Mouse (Mus musculus): ENCODE measurements around the gene 4933407L21Rik. TPM values are rescaled to one million over a fixed set of nuclear protein-coding genes. Genes with fewer than 3 reads are reported as not detected.

4933407L21Rik gene
- 1 to 10 TPM; 6.3 to 7.8 TPM for total RNA-seq (2021)

DNA sequence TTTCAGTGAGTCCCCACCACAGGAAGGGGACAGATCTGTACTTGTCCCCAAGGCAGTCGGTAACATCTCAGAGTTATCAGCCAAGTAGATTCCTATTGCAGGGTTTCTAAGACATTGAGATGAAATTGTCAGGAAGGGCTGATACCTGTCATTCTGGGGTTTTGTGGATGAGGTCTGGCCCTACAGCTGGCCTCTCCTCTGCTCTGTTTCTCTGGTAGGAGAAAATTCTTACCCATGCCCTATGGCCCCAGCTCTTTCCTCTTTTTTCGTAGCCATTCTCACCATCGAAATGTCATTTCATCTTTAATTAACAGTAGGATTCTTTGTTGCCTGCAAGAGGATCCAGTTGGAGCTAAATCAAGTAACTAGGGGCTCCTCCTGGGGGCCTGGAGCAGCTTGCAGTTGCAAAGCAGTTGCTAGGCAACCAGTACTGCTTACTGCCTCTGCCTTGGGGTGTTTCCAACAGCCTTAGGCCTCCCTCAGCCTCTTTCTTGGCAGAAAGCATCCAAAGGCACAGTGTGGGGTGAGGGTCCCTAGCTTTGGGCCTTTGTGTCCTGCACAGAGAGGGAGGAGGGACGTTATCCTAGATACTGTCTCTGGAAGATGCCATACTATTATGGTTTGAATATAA, at the start of gene 4933407L21Rik:
Gene 4933407L21Rik, plus strand, starts transcription at position 427 of the 631 bp plus-strand sequence.
- intact Hi-C loops (cut with DNase I), result no loop called here
- peak; percentile 76 to 88 for DNase-seq (ENCODE audit: extremely low spot score in 1 of 2, low spot score in 2 of 2)

DNA sequence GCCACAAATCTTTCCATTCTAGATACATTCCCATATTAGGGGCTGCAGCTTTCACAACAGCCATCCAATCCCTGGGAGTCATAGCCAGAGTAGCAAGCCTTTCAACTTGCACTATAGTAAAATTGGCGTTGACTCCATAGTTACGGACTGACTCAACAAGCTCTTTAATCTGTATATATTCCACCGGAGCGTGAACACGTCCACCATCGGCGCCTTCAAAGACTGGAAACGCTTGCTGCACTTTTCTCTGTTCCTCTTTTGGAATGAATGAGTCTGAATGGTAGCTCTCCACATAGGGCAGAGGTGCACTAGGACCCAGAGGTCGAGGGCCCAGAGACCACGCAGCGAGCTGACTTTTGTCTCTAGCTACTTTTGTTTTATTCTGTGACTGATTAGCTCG, 46.3 kb upstream of the 4933407L21Rik start:
- intact Hi-C loops (cut with DNase I), result no loop called here

DNA sequence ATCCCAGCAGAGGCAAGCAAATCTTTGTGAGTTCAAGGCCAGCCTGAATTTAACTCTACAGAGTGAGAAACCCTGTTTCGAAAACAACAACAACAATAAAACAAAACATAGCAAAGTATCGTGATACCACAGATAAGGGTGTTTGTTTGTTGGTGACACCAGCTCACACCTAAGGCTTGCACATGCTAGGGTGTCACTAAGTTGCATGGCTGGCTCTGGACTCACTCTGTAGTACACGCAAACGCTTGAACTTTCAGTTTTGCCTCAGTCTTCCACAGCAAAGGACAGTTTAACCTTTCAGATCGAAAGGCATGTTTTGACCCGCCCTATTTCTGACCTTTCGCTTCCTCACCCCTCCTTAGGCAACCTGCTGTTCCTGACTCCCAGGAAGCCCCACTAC, 41.1 kb upstream of the 4933407L21Rik start:
- intact Hi-C loops (cut with DNase I), result no loop called here
- DNase-seq (ENCODE audit: extremely low spot score in 1 of 2, low spot score in 2 of 2), result no peak

More for the DNA sequence above, 46.3 kb upstream of the 4933407L21Rik start:
- DNase-seq (ENCODE audit: extremely low spot score in 1 of 2, low spot score in 2 of 2), result no peak

DNA sequence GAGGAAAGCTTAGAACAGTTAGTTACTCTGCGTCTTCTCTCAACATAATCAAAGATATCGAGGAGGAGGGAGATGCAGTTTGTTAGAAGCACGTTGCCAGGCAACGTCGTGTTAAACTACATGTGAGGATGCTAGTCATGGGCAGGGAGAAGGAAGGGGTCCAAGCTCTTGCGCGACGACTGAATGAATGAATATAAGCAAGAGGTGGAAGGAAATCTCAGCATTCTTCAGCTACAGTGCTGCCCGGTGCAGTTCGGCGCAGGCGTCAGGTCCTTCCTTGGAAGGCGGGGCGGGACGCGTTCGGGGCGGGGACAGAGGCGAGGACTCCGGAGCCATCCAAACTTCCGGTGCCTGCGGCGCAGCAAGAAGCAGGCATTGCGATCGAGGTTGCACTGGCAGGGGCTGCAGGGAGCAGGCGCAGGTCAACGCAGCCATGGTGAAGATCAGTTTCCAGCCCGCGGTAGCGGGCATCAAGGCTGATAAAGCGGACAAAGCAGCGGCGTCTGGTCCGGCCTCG, 34.0 kb upstream of the 4933407L21Rik start, which contains the start of gene Itm2c:
Gene Itm2c, plus strand, starts transcription at position 51 of the 517 bp plus-strand sequence.
- peak; percentile 87 to 95 for DNase-seq (ENCODE audit: extremely low spot score in 1 of 2, low spot score in 2 of 2)
- intact Hi-C loops (cut with DNase I), result loop anchor here (2.0 kb wide), 1 partner anchor 41 kb away; no protein-coding TSS in a partner anchor

DNA sequence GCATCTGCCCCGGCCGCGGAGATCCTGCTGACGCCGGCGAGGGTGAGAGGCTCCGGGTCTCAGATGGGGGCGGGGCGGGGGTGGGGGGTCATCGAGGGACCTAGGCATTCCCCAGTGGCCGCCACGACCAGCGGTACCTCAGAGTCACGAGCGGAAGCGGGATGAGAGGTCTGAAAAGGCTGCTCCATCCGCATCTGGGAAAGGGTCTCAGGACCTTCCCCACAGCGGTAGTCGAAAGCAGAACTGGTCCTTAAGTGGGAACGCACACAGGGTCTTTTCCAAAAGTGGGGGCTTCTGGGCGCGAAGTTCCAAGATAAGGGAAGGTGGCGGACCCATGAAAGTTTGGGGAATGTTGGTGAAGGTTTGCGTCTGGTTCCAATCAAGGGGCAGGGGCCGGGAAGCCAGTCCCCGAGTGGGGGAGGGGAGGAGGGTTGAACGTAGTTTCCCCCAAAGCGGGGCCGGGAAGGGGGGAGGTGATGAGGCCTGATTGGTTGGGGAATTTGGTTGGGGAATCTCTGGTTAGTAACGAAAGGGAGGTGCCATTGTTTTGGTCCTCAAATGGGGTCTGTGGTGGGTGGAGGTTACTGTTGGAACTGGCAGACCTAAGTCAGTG, 33.4 kb upstream of the 4933407L21Rik start:
- DNase-seq (ENCODE audit: extremely low spot score in 1 of 2, low spot score in 2 of 2), result peak in 1 of 2 experiments; percentile 86
- intact Hi-C loops (cut with DNase I), result loop anchor here (2.0 to 5.0 kb wide), 2 partner anchors 37 to 42 kb away; no protein-coding TSS in a partner anchor

DNA sequence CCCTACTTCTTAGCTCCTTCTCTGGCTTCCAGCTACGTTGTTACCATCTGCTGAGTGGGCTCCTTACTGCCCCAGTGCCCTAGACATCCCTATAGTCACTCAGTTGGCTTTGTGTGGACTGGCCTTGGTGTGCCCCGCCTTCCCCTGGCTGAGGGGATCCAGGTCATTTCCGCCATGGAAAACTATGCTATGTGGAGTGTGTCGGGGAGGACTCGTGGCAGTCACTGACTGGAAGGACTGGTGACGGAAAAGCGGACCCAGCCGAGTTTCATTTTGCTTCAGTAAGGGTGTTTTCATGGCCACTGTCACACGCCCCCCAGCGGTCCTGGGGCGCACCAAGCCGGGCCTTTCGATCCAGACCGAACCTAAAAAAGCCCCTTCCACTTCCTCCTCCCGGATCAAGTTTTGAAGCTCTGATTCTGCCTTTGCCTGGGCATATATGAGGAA, 32.9 kb upstream of the 4933407L21Rik start:
- peak in 1 of 2 experiments; percentile 80 for DNase-seq (ENCODE audit: extremely low spot score in 1 of 2, low spot score in 2 of 2)
- intact Hi-C loops (cut with DNase I), result loop anchor here (2.0 to 5.0 kb wide), 2 partner anchors 37 to 43 kb away; no protein-coding TSS in a partner anchor

DNA sequence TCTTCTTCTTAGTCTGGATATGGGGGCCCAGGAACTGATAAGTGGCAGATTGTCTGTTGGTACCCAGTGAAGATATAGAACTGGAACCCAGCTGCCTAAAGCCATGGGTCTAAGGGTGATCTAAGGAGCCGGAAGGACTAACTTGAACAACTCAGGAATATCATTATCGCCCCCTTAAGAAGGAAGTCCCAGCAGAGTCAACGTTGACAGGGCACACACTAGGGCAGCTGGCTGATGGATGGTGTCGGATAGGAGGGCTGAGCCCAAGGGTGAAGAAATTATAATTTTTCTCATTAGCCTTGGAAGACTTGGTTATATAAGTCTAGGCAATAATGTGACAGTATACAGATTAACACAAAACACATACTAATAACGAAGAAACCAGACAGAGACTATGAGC, 32.2 kb upstream of the 4933407L21Rik start:
- DNase-seq (ENCODE audit: extremely low spot score in 1 of 2, low spot score in 2 of 2), result no peak
- intact Hi-C loops (cut with DNase I), result loop anchor here (5.0 kb wide), 1 partner anchor 36 kb away; no protein-coding TSS in a partner anchor

DNA sequence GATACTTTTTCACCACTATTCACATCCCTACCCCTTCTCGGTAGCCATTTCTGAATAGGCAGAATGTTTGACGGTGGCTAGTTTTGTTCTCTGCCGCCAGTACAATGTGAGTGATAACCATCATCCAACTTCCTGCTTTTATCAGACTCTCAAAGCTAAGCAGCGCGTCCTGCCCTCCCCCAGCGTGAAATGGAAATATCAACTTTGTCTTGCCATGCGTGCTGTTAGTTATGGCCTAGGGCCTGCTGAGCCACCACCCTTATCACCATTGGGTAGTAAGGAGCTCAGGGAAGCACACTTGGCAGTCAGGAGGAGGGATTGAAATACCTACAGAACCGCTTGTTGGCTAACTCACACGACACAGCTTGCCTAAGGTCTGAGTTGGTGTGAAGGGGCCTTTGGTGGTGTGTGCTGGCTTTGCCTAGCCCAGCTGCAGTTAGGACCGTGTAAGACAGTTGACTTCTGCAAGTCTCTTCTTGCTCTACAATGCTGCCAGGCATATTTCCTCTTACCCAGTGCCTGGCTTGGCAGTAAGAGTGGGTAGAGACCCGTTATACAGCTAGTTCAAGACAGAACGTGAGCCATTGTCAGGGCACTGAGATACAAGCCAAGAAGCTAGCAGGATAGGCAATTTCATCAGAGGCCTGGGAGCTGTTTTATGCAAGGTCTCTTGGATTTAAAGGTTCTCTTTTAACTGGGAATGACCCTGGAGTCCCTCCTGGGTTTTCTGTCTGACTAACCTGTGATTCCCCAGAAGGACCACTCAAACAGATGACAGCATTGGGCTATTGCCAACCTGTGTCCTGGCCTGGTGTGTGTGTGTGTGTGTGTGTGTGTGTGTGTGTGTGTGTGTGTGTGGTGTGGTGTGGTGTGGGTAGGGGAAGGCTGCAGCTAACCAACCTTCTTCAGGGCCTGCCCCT, 31.2 kb upstream of the 4933407L21Rik start:
- intact Hi-C loops (cut with DNase I), result loop anchor here (5.0 kb wide), 1 partner anchor 35 kb away; no protein-coding TSS in a partner anchor
- peak in 1 of 2 experiments; percentile 24 for DNase-seq (ENCODE audit: extremely low spot score in 1 of 2, low spot score in 2 of 2)

DNA sequence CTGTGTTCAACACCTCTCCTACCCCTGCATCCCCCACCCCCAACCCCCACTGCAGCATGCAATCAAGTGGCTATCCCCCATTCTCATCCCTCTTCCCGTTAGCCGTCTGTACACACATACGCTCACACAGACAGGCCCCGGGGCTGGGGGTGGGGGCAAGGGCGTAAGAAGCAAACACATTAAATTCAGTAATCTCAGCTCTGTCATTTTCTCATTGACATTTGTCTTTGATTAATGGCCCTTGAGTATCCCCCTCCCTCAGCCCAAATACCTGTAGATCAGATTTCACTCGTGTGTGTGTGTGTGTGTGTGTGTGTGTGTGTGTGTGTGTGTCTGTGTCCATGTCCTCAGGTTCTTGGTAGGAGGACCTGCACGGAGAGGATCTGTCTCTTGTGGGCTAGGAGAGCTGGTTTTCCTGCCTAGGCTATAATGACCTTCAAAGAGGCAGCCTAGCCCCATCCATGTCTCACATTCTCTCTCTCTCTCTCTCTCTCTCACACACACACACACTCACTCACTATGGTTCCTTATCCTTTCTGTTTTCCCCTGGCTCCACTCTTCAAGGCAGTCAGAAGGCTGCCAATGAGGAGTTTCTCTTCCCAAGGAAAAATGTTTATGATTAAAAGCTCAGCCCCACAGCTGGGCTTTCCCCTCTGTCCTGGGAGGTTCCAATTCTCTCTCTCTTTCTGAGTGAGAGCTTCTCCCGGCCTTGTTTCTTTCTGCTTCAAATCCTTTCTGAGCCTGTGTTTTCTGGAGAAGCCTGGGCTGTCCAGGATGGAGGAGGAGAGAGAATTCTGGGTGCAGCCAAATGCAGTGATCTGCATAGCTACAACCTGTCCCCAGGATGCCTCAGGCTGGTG, 30.2 kb upstream of the 4933407L21Rik start:
- intact Hi-C loops (cut with DNase I), result loop anchor here (5.0 kb wide), 1 partner anchor 34 kb away; no protein-coding TSS in a partner anchor
- no peak for DNase-seq (ENCODE audit: extremely low spot score in 1 of 2, low spot score in 2 of 2)

DNA sequence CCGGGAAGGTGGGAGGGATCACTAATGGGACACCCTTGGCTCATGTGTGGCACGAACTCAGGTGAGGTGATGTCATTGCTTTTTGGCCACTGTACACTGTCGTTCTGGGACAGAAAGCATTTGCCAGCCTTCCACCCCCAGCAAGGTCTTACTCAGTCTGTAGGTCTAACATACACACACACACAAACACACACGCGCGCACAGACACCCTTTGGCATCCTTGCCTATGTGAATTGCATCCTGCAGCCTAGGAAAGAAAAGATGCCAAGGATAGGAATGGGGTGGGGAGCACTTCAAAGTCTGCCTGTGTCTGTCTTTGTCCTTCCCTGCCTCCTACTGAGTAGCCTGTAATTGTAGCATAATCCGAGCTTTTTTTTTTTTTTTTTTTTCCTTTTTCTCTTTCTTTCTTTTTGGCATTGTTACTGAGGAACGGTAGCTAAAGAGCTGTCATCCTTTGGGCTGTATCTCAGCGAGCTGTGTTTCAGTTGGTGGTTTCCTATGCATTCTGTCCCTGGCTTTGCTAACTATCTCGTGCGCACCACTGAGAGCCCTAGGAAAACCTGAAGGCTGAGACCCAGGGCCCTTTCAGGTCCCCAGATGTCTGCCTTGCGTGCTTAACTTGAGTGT, 29.4 kb upstream of the 4933407L21Rik start:
- no peak for DNase-seq (ENCODE audit: extremely low spot score in 1 of 2, low spot score in 2 of 2)
- intact Hi-C loops (cut with DNase I), result loop anchor here (5.0 kb wide), 1 partner anchor 33 kb away; no protein-coding TSS in a partner anchor

DNA sequence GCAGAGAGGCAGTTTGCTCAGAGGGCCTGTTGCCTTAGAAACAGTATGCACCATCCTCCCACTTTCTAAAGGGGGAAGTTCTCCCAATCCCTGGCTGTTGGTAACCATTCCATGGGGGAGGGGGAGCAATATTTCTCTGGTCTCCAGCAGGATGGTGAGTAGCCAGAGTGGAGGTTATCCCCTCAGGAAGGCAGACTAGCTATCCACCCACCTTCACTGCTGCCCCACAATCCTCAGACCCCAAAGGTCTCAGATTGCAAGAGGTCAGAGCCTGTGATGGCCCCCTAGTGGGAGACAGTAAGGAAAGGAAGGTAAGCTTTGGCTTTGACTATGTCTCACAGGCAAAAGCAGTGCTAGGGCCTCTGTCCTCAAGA, 28.9 kb upstream of the 4933407L21Rik start:
- intact Hi-C loops (cut with DNase I), result loop anchor here (5.0 kb wide), 1 partner anchor 33 kb away; no protein-coding TSS in a partner anchor
- no peak for DNase-seq (ENCODE audit: extremely low spot score in 1 of 2, low spot score in 2 of 2)

DNA sequence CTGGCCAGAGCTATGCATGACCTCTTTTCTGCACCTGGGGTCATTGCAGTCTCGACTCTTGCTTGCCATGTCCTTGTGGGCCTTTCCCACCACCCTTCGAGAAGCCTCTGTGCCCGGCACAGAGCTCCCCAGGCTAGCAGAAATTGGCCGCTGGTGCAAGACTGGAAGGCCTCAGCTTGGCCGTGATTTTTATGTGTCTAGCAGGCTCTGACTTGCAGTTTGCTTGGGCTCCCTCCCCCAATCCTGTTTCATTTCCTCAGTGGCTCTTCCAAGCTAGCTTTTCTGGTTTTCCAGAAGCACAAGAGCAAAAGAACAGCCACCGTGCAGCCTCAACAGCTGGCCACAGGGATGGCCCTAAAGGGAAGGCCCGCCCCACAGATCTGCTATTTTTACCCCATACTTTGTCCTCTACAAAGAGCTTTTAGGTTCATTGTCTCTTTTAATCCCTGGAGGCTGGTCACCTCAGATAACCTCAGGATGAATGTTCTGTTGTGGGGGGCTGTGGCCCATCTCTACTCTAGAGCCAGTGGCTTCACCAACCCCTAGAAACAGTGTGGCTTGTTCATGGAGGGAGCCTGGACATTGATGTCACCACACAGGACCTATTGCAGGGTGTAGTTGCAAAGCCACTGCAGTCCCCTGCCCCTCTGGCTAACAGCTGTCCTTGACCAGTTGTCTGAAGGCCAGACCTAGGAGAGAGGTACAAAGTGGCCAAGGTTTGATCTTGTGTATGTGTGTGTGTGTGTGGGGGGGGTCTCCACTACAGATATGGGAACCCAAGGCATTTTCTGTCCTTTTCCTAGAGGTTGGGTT, 27.6 kb upstream of the 4933407L21Rik start:
- no peak for DNase-seq (ENCODE audit: extremely low spot score in 1 of 2, low spot score in 2 of 2)
- intact Hi-C loops (cut with DNase I), result no loop called here

DNA sequence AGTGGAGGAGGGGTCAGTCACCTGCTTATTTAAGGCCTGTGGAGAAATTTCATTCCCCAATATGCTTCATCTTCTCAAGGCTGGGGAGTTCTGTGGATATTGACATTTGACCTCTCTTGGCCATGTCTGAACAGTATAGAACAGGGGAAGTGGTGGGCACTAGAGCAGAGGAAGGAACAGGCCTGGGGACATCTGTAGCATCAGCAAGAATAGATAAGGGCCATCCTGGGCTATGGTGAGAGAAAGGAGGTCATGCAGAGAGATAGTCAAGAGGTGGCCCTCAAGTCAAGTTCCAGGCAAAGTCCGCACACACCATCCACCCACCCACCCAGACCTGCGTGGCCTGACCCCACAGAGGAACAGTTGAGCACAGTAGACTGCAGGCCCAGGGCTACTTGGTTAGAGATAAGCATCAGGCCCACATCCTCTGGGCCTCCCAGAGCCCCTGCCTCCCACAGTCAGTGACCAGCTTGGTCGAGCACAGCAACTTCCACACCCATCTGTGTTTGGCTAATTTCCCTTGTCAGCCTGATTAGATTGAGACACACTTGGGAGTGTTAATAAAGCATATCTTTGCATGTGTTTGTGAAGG, 26.7 kb upstream of the 4933407L21Rik start:
- no peak for DNase-seq (ENCODE audit: extremely low spot score in 1 of 2, low spot score in 2 of 2)
- intact Hi-C loops (cut with DNase I), result no loop called here

DNA sequence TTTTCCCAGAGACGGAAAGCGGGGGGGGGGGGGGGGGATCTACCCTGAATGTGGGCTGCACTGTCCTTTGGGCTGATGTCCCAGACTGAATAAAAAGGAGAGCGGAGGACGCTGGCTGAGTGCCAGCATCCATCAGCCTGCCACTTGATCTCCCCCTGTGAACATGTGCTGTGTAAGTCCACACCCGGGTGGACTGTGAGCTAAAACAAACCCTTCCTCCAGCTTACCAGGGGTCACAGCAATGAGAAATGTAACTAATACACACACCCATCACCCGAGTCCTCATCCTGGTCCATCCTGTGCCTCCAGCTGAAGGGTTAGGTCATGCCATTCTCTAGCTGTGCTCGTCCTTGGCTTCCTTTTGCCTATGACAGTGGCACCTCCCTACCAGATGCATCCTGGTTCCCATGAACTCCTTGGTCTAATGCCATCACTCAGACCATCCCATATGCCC, 26.1 kb upstream of the 4933407L21Rik start:
- intact Hi-C loops (cut with DNase I), result no loop called here
- peak in 1 of 2 experiments; percentile 71 for DNase-seq (ENCODE audit: extremely low spot score in 1 of 2, low spot score in 2 of 2)

DNA sequence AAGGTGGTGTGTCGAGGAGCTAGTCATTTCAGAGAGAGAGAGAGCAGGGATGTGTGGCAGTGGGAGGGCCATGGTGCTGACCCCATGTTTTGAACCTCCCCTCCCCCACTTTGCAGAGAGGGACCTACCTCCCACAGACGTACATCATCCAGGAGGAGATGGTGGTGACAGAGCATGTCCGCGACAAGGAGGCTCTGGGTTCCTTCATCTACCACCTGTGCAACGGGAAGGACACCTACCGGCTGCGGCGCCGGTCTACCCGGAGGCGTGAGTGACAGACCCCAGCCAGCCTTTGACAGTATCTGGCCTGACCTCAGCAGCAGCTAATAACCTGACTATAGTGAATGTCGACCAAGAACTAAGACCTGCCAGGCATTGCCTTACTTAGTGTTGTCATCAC, 21.4 kb upstream of the 4933407L21Rik start:
- DNase-seq (ENCODE audit: extremely low spot score in 1 of 2, low spot score in 2 of 2), result no peak
- intact Hi-C loops (cut with DNase I), result no loop called here

All from left cerebral cortex, postnatal 10 days (tissue).